Mouse (Mus musculus): ENCODE measurements around the gene Ttll11. TPM values are rescaled to one million over a fixed set of nuclear protein-coding genes. Genes with fewer than 3 reads are reported as not detected.
A peak's percentile ranks its signal among the peaks of the same experiment; 100 is the strongest.

Gene Ttll11
- polyA plus RNA-seq, 1 experiment from 2014 or later: 1.2 TPM

DNA sequence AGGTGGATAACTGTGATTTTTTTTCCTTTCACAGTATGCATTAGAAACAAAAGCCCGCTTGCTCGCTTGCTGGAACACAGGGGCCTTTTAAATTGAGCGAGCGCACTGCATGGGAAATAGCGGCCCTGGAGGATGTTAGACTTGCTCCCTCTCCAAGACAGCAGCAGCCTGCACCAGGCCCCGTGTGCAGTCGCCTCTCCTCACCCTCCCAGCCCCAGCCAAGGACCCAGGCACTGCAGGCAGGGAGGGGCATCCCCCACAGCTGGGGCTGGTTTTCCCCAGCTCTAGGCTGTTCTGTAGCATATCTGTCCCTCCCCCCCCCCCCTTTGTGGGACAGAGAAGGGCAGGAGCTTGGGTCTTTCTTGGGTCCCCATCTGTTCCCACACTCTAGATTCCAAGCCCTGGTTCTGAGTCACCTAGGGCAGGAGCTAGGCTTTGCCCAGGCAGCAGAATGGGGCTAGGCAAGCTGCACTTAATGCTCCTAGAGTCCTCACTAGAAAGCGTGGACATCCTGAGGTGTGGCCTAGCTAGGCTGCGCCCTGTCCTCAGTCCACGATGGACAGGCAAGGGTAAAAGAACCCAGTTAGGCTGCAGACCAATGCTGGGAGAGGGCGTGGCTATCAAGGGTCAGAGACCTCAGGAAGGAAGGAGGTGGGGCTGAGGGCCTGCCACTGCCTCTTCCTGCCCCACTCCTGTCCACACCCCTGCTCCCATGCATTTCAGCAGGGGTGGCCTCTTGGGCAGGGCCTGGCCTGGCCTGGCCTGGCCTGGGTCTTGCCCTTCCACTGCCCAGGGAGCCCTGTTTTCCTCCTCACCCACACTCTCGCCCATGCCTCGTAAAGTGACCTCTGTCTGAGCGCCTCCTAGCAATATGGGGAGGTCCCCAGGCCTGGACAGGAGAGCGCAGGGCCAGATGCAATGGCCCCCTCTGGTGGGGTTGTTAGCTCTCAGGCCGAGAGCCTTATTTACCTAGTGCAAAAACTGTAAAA, 250.3 kb downstream of the Ttll11 start:
- H3K4me1 ChIP-seq (ENCODE audit: insufficient read depth): no peaks in the 10 kb centered on the region; the same call in 1 of the 2 replicates
- H3K27ac ChIP-seq (ENCODE audit: low read depth): peak overlapping the region; percentile 12; the same call in 1 of the 2 replicates
- H3K36me3 ChIP-seq (ENCODE audit: insufficient read depth): peaks cover 57% of the 10 kb centered on the region
- 43% methylated on average over 16 of the region's 16 CpGs for WGBS
- TF ChIP-seq CTCF (IDR thresholded peaks at IDR 0.05; ENCODE audit: low read depth): peak; percentile 63
- no peak overlapping the region for H3K4me3 ChIP-seq (ENCODE audit: low read depth, low read length)
- no peaks in the 10 kb centered on the region for H3K27me3 ChIP-seq (ENCODE audit: insufficient read depth, low read length)
- ATAC-seq (ENCODE audit: insufficient read depth): peak; percentile 45
- peak; percentile 71 for DNase-seq
- no peak overlapping the region for H3K4me2 ChIP-seq
- no peaks in the 10 kb centered on the region for H3K9me3 ChIP-seq (ENCODE audit: low read depth, low read length)
- no peak overlapping the region for H3K9ac ChIP-seq

DNA sequence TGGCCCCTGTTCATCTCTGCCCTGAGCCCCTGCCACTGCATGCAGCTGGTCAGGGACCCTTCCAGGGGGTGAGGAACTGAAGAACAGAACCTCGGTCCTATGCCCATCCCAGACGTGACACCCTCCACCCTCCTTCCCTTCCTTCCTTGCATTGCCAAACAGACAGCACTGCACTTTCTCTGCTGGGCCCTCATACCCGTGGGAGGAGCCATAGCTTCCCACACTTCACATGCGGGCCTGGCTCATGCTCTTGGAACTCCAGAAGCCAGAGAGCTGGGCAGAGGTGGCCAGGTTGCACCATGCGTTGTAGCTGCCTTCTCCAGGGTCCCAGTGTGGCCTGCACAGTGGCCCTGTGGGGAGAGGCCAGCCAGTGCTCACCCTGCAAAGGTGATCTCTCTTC, 251.1 kb downstream of the Ttll11 start:
- H3K27ac ChIP-seq (ENCODE audit: low read depth): no peak overlapping the region; the same call in 1 of the 2 replicates
- ATAC-seq (ENCODE audit: insufficient read depth) (no peak), DNase-seq (no peak)
- no peak overlapping the region for H3K9ac ChIP-seq
- H3K36me3 ChIP-seq (ENCODE audit: insufficient read depth): peaks cover 63% of the 10 kb centered on the region
- no peak overlapping the region for H3K4me2 ChIP-seq
- no peaks in the 10 kb centered on the region; the same call in 1 of the 2 replicates for H3K4me1 ChIP-seq (ENCODE audit: insufficient read depth)
- TF ChIP-seq CTCF (IDR thresholded peaks at IDR 0.05; ENCODE audit: low read depth): no peak
- no peaks in the 10 kb centered on the region for H3K9me3 ChIP-seq (ENCODE audit: low read depth, low read length)
- no peaks in the 10 kb centered on the region for H3K27me3 ChIP-seq (ENCODE audit: insufficient read depth, low read length)
- WGBS: 26% methylated on average over 5 of the region's 5 CpGs
- no peak overlapping the region for H3K4me3 ChIP-seq (ENCODE audit: low read depth, low read length)

DNA sequence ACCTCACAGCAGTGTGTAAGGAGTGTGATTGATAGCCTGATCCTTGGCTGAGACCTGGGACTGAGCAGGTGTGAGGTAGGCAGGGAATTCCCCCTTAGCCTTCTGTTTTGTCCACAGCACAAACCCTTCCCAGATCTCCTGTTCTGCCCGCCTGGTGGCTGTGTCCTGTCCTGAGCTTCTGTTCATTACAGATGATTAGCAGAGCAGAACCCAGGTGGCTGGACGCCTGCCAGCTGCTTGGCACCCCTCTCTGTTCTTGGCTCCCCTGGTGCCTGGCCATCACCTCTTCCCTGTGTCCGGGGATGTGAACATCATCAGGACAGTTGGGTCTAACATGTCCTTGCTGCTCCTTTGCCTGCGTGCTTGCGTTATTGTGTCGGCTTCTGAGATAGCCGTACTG, 256.0 kb downstream of the Ttll11 start:
- Histone ChIP-seq H3K27ac (ENCODE audit: low read depth) (no peak overlapping the region), H3K4me1 (ENCODE audit: insufficient read depth) (no peaks in the 10 kb centered on the region), H3K36me3 (ENCODE audit: insufficient read depth) (peaks cover 93% of the 10 kb centered on the region), H3K9ac (no peak overlapping the region), H3K27me3 (ENCODE audit: insufficient read depth, low read length) (no peaks in the 10 kb centered on the region), H3K4me3 (ENCODE audit: low read depth, low read length) (no peak overlapping the region), H3K4me2 (no peak overlapping the region), H3K9me3 (ENCODE audit: low read depth, low read length) (no peaks in the 10 kb centered on the region)
- DNase-seq: no peak
- 89% methylated on average over 7 of the region's 7 CpGs for WGBS
- no peak for ATAC-seq (ENCODE audit: insufficient read depth)
- no peak for TF ChIP-seq CTCF (IDR thresholded peaks at IDR 0.05; ENCODE audit: low read depth)

DNA sequence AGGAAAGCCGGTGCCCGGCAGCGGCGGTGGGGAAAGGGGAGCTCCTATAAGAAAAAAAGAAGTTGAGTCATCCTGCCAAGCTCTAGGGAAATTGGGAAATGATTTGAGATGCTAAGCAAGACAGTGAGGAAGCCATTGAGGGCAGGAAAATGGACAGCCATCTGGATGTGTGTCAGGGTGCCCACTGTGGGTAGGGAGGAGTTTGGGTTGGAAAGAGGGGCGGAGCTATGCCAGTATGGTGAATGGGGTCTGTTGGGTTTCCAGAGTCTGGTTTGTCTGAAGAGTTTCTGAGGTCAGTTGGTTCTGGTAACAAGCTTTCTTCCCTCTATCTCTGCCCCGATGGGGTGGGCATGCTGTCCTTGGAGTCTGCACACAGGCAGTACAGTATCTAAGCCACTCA, 256.4 kb downstream of the Ttll11 start:
- DNase-seq: no peak
- H3K27me3 ChIP-seq (ENCODE audit: insufficient read depth, low read length): no peaks in the 10 kb centered on the region
- peaks cover 93% of the 10 kb centered on the region for H3K36me3 ChIP-seq (ENCODE audit: insufficient read depth)
- H3K4me3 ChIP-seq (ENCODE audit: low read depth, low read length): no peak overlapping the region
- H3K4me2 ChIP-seq: no peak overlapping the region
- H3K9me3 ChIP-seq (ENCODE audit: low read depth, low read length): no peaks in the 10 kb centered on the region
- H3K9ac ChIP-seq: no peak overlapping the region
- no peak for TF ChIP-seq CTCF (IDR thresholded peaks at IDR 0.05; ENCODE audit: low read depth)
- H3K4me1 ChIP-seq (ENCODE audit: insufficient read depth): no peaks in the 10 kb centered on the region
- WGBS: 95% methylated on average over 6 of the region's 6 CpGs
- no peak for ATAC-seq (ENCODE audit: insufficient read depth)
- no peak overlapping the region for H3K27ac ChIP-seq (ENCODE audit: low read depth)

DNA sequence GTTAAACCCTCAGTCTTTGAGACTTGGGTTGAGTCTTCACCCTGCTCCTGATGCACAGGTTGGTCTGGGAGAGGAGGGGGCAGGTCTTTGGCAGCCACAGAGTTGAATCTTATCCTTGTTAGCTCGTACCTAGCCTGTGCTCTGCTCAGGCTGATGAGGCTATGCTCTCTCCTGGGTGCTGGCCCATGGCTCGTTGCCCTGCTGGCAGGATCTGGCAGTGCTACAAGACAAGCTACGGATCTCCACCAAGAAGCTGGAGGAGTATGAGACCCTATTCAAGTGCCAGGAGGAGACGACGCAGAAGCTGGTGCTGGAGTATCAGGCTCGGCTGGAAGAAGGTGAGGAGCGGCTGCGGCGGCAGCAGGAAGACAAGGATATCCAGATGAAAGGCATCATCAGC, 256.9 kb downstream of the Ttll11 start:
- ATAC-seq (ENCODE audit: insufficient read depth): no peak
- peak; percentile 26; the same call in 1 of the 2 replicates for TF ChIP-seq CTCF (IDR thresholded peaks at IDR 0.05; ENCODE audit: low read depth)

DNA sequence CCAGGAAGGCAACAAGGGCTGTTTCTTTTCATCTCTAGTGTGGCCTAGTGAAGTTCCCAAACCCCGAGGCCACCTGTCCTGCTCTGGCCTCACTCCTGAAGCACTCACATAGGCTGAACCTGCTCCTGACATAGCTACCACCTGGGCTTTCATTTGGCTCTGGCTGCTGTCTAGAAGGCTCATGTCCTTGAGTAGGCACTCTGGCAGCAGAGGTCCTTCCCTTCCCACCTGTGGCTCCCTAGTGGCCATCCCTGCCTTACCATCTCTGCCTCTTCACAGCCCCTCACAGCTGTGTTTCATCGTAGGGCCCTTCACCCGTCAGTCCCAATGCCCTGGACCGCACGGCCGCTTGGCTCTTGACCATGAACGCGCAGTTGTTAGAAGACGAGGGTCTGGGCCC, 258.8 kb downstream of the Ttll11 start:
- DNase-seq (no peak), ATAC-seq (ENCODE audit: insufficient read depth) (no peak)
- no peak overlapping the region for H3K27ac ChIP-seq (ENCODE audit: low read depth)
- 87% methylated on average over 9 of the region's 9 CpGs for WGBS
- no peak overlapping the region for H3K9ac ChIP-seq
- H3K27me3 ChIP-seq (ENCODE audit: insufficient read depth, low read length): no peaks in the 10 kb centered on the region
- TF ChIP-seq CTCF (IDR thresholded peaks at IDR 0.05; ENCODE audit: low read depth): no peak
- no peaks in the 10 kb centered on the region for H3K9me3 ChIP-seq (ENCODE audit: low read depth, low read length)
- no peak overlapping the region for H3K4me2 ChIP-seq
- H3K4me3 ChIP-seq (ENCODE audit: low read depth, low read length): no peak overlapping the region
- peaks cover 92% of the 10 kb centered on the region for H3K36me3 ChIP-seq (ENCODE audit: insufficient read depth)
- H3K4me1 ChIP-seq (ENCODE audit: insufficient read depth): no peaks in the 10 kb centered on the region

More for the DNA sequence above, 256.9 kb downstream of the Ttll11 start:
- Histone ChIP-seq H3K36me3 (ENCODE audit: insufficient read depth) (peaks cover 93% of the 10 kb centered on the region), H3K27ac (ENCODE audit: low read depth) (no peak overlapping the region), H3K4me2 (no peak overlapping the region), H3K4me1 (ENCODE audit: insufficient read depth) (no peaks in the 10 kb centered on the region), H3K9me3 (ENCODE audit: low read depth, low read length) (no peaks in the 10 kb centered on the region), H3K9ac (no peak overlapping the region), H3K4me3 (ENCODE audit: low read depth, low read length) (no peak overlapping the region), H3K27me3 (ENCODE audit: insufficient read depth, low read length) (no peaks in the 10 kb centered on the region)
- no peak for DNase-seq
- WGBS: 86% methylated on average over 9 of the region's 9 CpGs

DNA sequence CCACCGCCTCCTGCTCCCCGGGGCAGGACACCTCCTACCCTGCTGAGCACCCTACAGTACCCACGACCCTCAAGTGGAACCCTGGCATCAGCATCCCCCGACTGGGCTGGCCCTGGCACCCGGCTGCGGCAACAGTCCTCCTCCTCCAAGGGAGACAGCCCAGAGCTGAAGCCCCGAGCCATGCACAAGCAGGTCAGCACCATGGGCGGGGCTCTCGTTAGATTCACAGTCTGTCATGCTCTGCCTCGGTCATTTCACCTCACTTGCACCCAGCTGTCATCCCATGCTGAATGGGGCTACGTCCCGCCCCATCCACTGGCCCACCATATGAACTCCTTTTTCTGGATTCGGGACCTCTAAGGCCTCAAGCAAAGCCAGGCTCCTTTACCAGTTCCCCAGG, 259.2 kb downstream of the Ttll11 start:
- 91% methylated on average over 13 of the region's 13 CpGs for WGBS
- no peak overlapping the region for H3K9ac ChIP-seq
- ATAC-seq (ENCODE audit: insufficient read depth): no peak

More for the DNA sequence above, 259.2 kb downstream of the Ttll11 start:
- no peaks in the 10 kb centered on the region for H3K27me3 ChIP-seq (ENCODE audit: insufficient read depth, low read length)
- no peaks in the 10 kb centered on the region for H3K4me1 ChIP-seq (ENCODE audit: insufficient read depth)
- H3K9me3 ChIP-seq (ENCODE audit: low read depth, low read length): no peaks in the 10 kb centered on the region
- no peak overlapping the region for H3K4me2 ChIP-seq
- peaks cover 93% of the 10 kb centered on the region for H3K36me3 ChIP-seq (ENCODE audit: insufficient read depth)
- no peak overlapping the region for H3K27ac ChIP-seq (ENCODE audit: low read depth)
- TF ChIP-seq CTCF (IDR thresholded peaks at IDR 0.05; ENCODE audit: low read depth): no peak
- H3K4me3 ChIP-seq (ENCODE audit: low read depth, low read length): no peak overlapping the region
- DNase-seq: no peak
